Mouse (Mus musculus) limb, embryonic 11.5 days (tissue): ENCODE results near the gene Cenpm. TPM values are rescaled to one million over a fixed set of nuclear protein-coding genes. Genes with fewer than 3 reads are reported as not detected.

Source experiments
- ATAC-seq: fragments of 200-750 bp; cut with Nextera tagmentation; 2 replicates; pipeline ENCODE4 v1.8.0; 2017; ENCODE audit warnings: low read depth; ENCODE audit not compliant: insufficient number of reproducible peaks, low FRiP score, low TSS enrichment
- DNase-seq: peaks from one replicate; pipeline ENCODE4 v3.0.0-alpha.2; 2015; ENCODE audit warnings: low spot score
- H3K27ac ChIP-seq: fragments of 300-500 bp; sonication (generic); replicated peaks from 2 replicates; pipeline ENCODE4 v1.5.1; 2014; ENCODE audit warnings: low read depth, mild to moderate bottlenecking, low read length
- H3K27me3 ChIP-seq: fragments of 300-500 bp; sonication (generic); 2 replicates; pipeline ENCODE4 v1.6.1; 2014; ENCODE audit warnings: mild to moderate bottlenecking, low read length, mixed read lengths; ENCODE audit not compliant: control insufficient read depth, insufficient read depth
- H3K36me3 ChIP-seq: fragments of 300-500 bp; sonication (generic); 2 replicates; pipeline ENCODE4 v1.6.1; 2014; ENCODE audit warnings: mild to moderate bottlenecking, low read length, moderate library complexity, mixed read lengths; ENCODE audit not compliant: control insufficient read depth, insufficient read depth
- H3K4me1 ChIP-seq: fragments of 300-500 bp; sonication (generic); 2 replicates; pipeline ENCODE4 v1.6.1; 2014; ENCODE audit warnings: low read length, mixed read lengths; ENCODE audit not compliant: control insufficient read depth, insufficient read depth
- H3K4me2 ChIP-seq: fragments of 300-500 bp; sonication (generic); 2 replicates; pipeline ENCODE4 v1.6.1; 2014; ENCODE audit warnings: low read depth, mild to moderate bottlenecking, moderate library complexity; ENCODE audit not compliant: severe bottlenecking
- H3K4me3 ChIP-seq: fragments of 300-500 bp; sonication (generic); 2 replicates; pipeline ENCODE4 v1.5.1; 2014; ENCODE audit warnings: low read depth, low read length
- H3K9ac ChIP-seq: fragments of 300-500 bp; sonication (generic); 2 replicates; pipeline ENCODE4 v1.6.1; 2014; ENCODE audit warnings: mild to moderate bottlenecking, low read length
- H3K9me3 ChIP-seq: fragments of 300-500 bp; sonication (generic); 2 replicates; pipeline ENCODE4 v1.6.1; 2016; ENCODE audit warnings: low read length; ENCODE audit not compliant: control insufficient read depth
- WGBS: fragments of 180-500 bp; shearing (Covaris S2); extraction: QIAGEN DNeasy Blood & Tissue Kit; methylation state at CpG from one replicate; pipeline ENCODE4 v1.1.7; 2014; 5-methylcytosine and 5-hydroxymethylcytosine counted together
- polyA plus RNA-seq: library from polyadenylated mRNA; unstranded; fragments of >200 nt; fragmentation: Nextera tagmentation; extraction: Ambion mirVana; gene quantifications from 2 replicates; pipeline ENCODE4 v1.2.1, GENCODE M21; 2014

Cenpm gene
- polyA plus RNA-seq, 1 experiment from 2014 or later, result 89.3 TPM

DNA sequence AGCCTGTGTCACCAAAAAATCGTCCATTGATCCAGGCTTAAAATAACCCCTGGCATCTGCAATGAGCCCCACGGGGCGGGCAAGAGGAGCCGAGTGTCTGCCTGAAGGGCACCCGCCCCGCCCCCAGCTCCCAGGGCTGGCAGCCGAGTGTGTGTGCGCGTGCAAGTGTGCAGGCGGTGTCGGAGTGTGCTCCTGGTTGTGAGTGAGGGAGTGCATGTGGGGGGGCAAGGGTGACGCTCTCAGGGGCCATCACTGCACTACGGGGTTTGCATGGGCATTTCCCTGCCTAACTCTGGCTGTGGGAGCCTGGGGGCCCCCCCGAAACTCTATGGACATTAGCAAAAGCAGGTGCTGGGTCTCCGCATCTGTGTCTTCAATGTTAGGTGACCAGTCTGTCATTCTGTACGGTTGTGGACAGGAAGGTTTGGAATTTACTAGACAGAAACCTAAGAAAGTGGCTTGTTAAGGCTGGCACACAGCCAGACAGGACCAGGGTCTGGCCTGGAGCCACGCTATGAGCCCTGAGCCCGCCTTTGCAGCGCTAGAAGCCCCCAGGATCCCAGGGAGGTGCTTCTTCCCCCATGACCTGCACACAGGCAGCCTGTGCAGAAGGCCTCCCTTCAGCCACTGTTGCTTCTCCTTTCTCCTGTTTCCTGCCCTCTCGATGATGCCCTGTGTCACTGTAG, 28.3 kb downstream of the Cenpm start:
- no peak overlapping the region for H3K27ac ChIP-seq
- no peak for ATAC-seq
- no peak overlapping the region for H3K9ac ChIP-seq
- 0 out of 2 replicates have a peak, but pooled peaks cover 7% of the 10 kb centered on the region for H3K4me1 ChIP-seq
- no peak overlapping the region for H3K4me2 ChIP-seq
- H3K9me3 ChIP-seq, result no peaks in the 10 kb centered on the region
- H3K4me3 ChIP-seq, result no peak overlapping the region
- 53% methylated on average over 20 of the region's 20 CpGs for WGBS
- no peak for DNase-seq
- no peaks in the 10 kb centered on the region for H3K36me3 ChIP-seq
- H3K27me3 ChIP-seq, result peaks cover 47% of the 10 kb centered on the region

DNA sequence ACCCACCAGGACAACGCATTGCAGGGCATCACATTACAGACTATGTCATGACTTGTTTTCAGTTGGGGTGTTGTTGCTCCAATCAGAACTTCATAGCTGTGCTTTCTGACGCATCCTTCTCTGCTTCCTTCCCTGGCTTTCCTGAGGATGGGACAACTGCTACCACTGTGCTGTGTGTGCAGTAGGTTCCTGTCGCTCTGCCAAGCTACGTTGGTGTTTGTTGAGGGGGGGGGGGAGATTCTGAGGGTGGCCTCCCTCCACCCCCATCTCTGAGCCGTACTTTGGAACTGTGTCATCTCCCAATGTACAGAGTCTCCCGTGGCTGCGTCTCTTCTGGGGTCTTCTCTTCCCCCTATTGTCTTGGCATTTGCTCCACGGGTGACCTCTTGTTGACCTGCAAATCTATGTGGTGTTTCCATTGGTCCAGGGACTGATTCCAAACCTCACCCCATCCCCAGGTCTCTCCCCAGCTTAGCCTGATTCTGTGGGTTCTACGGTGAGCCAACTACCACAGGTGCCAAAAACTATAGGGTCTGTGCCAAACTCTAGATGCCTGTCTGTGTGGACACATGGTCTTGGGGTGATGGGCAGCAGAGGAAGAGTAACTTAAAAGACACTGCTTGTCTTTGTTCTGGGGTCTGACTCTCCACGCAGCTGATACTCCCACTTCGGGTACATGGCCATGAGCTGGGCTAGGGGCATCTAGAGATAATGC, 29.1 kb downstream of the Cenpm start:
- Histone ChIP-seq H3K27me3 (peaks cover 55% of the 10 kb centered on the region), H3K4me2 (no peak overlapping the region), H3K27ac (no peak overlapping the region), H3K4me3 (no peak overlapping the region), H3K9ac (no peak overlapping the region), H3K36me3 (no peaks in the 10 kb centered on the region), H3K9me3 (no peaks in the 10 kb centered on the region), H3K4me1 (0 out of 2 replicates have a peak, but pooled peaks cover 7% of the 10 kb centered on the region)
- ATAC-seq, result no peak
- DNase-seq, result no peak
- WGBS, result 45% methylated on average over 11 of the region's 11 CpGs

DNA sequence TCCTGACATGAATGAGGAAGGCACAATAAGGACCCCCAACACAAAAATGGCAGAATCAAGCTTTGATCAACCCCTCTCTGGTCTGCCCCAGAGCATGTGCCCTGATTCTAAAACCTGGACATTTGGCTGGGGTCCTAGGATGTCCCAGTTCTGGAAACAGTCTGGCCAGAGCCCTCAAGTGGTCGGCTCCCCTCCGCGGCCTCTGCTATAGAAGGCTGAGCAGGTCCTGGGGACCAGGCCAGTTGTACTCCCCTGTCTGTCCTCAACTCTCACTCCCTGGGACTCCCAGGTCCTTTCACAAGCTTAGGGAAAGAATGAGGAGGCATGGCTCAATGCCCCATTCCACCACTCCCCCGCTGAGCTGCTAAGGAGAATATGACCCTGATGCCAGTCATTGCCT, 31.3 kb downstream of the Cenpm start:
- H3K36me3 ChIP-seq, result no peaks in the 10 kb centered on the region
- no peak overlapping the region for H3K4me2 ChIP-seq
- H3K4me1 ChIP-seq, result 0 out of 2 replicates have a peak, but pooled peaks cover 7% of the 10 kb centered on the region
- no peak overlapping the region for H3K9ac ChIP-seq
- DNase-seq, result no peak
- H3K9me3 ChIP-seq, result no peaks in the 10 kb centered on the region
- H3K27ac ChIP-seq, result no peak overlapping the region
- no peak for ATAC-seq
- 13% methylated on average over 4 of the region's 4 CpGs for WGBS
- H3K4me3 ChIP-seq, result no peak overlapping the region
- peaks cover 76% of the 10 kb centered on the region for H3K27me3 ChIP-seq

DNA sequence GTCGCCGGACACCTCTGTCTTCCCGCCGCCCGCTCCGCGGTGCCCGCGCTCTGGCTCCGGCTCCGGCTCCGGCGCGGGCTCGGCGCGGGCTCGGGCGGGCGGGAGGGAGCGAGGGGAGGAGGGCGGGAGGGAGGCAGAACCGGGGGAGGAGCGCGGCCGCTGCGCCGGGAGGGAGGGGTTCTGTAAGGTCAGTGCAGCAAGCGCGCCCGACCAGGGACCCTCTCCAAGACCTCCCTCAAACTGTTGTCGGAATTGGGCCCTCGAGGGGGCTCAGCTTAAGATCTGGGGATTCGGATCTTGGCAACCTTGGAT, 31.8 kb downstream of the Cenpm start, which contains the start of gene Shisa8:
Shisa8 (minus strand) TSS at position 64 of the 312 bp plus-strand sequence.
- Histone ChIP-seq H3K27me3 (peaks cover 81% of the 10 kb centered on the region), H3K9me3 (no peaks in the 10 kb centered on the region), H3K4me1 (0 out of 2 replicates have a peak, but pooled peaks cover 7% of the 10 kb centered on the region), H3K9ac (peak within 1 kb of the TSS; percentile 13; the same call in 1 of the 2 replicates), H3K4me3 (peak within 1 kb of the TSS; percentile 34), H3K27ac (no peak within 1 kb of the TSS), H3K4me2 (peak within 1 kb of the TSS; percentile 76), H3K36me3 (no peaks in the 10 kb centered on the region)
- ATAC-seq, result no peak
- WGBS, result 0% methylated on average over 23 of the region's 34 CpGs
- peak; percentile 50 for DNase-seq

DNA sequence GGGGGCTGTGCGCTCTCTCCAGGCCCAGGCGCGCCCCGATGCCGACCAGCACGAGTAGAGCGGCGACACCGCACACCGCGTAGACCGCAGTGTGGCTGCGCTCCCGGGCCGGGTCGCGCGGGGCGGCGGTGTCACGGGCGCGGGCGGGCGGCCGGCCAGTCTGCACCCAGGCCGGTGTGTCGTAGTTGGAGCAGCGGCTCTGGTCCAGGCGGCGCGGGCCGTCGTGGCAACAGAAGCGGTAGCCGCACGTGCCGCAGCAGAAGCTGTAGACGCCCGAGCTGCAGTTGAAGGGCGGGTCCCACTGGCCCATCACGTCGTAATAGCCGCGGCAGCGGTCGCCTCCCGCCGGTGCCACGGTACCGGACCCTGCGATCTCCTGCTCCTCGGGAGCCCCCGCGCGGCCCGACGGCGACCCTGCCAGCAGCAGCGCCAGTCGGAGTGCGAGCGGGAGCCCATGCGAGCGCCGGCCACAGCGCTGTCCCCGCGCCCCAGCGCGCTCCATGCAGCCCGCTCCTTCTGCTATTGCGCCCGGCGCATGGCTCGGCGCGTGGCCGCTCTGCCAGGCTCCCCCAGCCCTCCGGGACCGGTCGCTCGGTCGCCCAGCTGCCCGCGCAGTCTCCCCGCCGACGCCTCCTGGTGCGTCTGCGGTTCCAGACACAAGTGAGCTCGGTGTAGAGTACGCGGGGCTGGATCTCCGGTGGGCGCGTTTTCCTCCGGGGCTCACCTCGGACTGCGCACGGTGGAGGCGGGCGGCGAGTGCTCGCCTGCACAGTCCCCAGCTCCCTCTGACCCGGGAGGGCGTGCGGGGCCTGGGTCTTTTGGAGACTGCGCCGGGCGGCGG, 32.4 kb downstream of the Cenpm start:
- Histone ChIP-seq H3K9me3 (no peaks in the 10 kb centered on the region), H3K4me1 (0 out of 2 replicates have a peak, but pooled peaks cover 10% of the 10 kb centered on the region), H3K27me3 (peaks cover 87% of the 10 kb centered on the region), H3K36me3 (no peaks in the 10 kb centered on the region), H3K27ac (no peak overlapping the region), H3K4me2 (peak overlapping the region; percentile 76), H3K4me3 (peak overlapping the region; percentile 34), H3K9ac (peak overlapping the region; percentile 13; the same call in 1 of the 2 replicates)
- DNase-seq (peak; percentile 62), ATAC-seq (peak; percentile 50; the same call in 1 of the 2 replicates)
- WGBS, result under 1% methylated on average over 104 of the region's 112 CpGs

DNA sequence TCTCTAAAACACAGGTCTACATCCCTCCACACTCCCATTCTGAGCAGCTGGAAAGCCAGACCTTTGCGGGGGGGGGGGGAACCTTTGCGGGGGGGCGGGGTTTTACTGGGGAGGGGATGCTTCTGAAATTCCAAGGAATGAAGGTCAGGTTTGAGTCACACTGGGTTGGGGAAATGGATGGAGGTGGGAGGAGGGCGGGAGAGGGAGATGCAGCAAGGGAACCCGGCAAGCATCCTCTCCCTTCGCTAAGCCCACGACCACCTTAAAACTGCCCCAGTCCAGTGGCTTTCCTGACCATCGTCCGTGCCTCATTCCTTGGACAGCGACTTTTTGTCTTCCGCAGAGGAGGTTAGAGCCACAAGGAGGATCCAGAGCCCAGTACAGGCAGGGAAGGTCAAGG, 33.3 kb downstream of the Cenpm start:
- no peak for ATAC-seq
- Histone ChIP-seq H3K9ac (no peak overlapping the region), H3K36me3 (no peaks in the 10 kb centered on the region), H3K27ac (no peak overlapping the region), H3K9me3 (no peaks in the 10 kb centered on the region), H3K4me2 (no peak overlapping the region; the same call in 1 of the 2 replicates), H3K4me3 (peak overlapping the region; percentile 34; the same call in 1 of the 2 replicates), H3K4me1 (0 out of 2 replicates have a peak, but pooled peaks cover 13% of the 10 kb centered on the region), H3K27me3 (peaks cover 93% of the 10 kb centered on the region)
- WGBS, result 2% methylated on average over 11 of the region's 11 CpGs
- DNase-seq, result no peak

- Histone ChIP-seq H3K4me2 (no peak overlapping the region), H3K4me1 (0 out of 2 replicates have a peak, but pooled peaks cover 13% of the 10 kb centered on the region), H3K36me3 (no peaks in the 10 kb centered on the region), H3K9me3 (no peaks in the 10 kb centered on the region), H3K9ac (no peak overlapping the region), H3K4me3 (no peak overlapping the region), H3K27me3 (peaks cover 93% of the 10 kb centered on the region), H3K27ac (no peak overlapping the region)
- ATAC-seq, result no peak
- 35% methylated on average over 1 of the region's 1 CpGs for WGBS
- no peak for DNase-seq
These were observed 33.7 kb downstream of the Cenpm start for GRCm38 (mm10) chr15:82210801-82211200.
